Comparison of ENCODE assay signal across 13 mouse cellular contexts in the genomic region with DNA sequence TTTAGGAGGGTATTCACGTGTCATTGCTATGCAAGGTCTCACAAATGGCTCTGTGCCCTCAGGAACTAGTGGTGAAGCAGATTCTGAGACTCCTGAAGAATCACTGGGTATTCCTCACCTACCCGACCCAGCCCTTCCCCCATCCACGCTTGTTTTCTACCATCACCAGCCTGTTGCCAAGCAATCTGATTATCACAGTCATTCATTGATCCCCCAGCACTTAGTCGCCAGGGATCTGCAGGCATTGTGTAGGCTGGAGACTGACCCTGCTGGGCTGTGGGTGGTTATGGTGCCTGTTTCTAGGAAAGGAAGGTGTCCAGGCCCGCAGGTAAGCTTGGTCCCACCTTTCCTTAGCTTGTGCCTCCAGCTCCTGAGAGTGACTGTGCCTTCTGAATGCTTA.
A peak's percentile ranks its signal among the peaks of the same experiment; 100 is the strongest.
DNase-seq lines count a peak whose midpoint lies in the region; ATAC-seq and TF ChIP-seq lines count a peak whose summit lies in the region.
"Had no signal": no experiment of that assay in that cellular context is flagged by ENCODE, and none has a peak within 500 bp of the region (broad histone marks: within the 10 kb centered on the region; RNA-seq: fewer than 3 reads in every experiment).

No protein-coding gene starts in this region.

- H3K4me3 ChIP-seq in midbrain, embryonic 10.5 days: no peak overlapping the region
- no peak overlapping the region for H3K4me3 ChIP-seq in midbrain, postnatal 0 days (ENCODE audit: low read depth, low read length)
- H3K4me3 ChIP-seq in midbrain, embryonic 12.5 days: no peak overlapping the region

- WGBS in midbrain, embryonic 10.5 days: 31% methylated on average over 5 of the region's 5 CpGs
- WGBS in midbrain, postnatal 0 days: 25% methylated on average over 5 of the region's 5 CpGs
- WGBS in midbrain, embryonic 12.5 days: 18% methylated on average over 5 of the region's 5 CpGs

- peaks cover 5% of the 10 kb centered on the region; the same call in 1 of the 2 replicates for H3K27me3 ChIP-seq in midbrain, embryonic 10.5 days (ENCODE audit: low read depth, poor library complexity, severe bottlenecking)
- H3K27me3 ChIP-seq in midbrain, postnatal 0 days (ENCODE audit: insufficient read depth, low read length): no peaks in the 10 kb centered on the region
- peaks cover 6% of the 10 kb centered on the region; the same call in 1 of the 2 replicates for H3K27me3 ChIP-seq in midbrain, embryonic 12.5 days

- no peak for TF ChIP-seq CTCF in midbrain, postnatal 0 days (IDR thresholded peaks at IDR 0.05)

- intact Hi-C loops in heart, postnatal 14 days (cut with DNase I): no loop called here
- intact Hi-C loops in left cerebral cortex, postnatal 25 days (cut with DNase I): loop anchor here (5.0 kb wide), 1 partner anchor 122 kb away; a partner anchor contains a TSS

- H3K27ac ChIP-seq in midbrain, embryonic 10.5 days (replicated peaks): peak overlapping the region; percentile 73
- no peak overlapping the region for H3K27ac ChIP-seq in midbrain, postnatal 0 days (ENCODE audit: low read depth, low read length)
- no peak overlapping the region for H3K27ac ChIP-seq in midbrain, embryonic 12.5 days (replicated peaks)

- H3K36me3 ChIP-seq in midbrain, embryonic 10.5 days: no peaks in the 10 kb centered on the region
- no peaks in the 10 kb centered on the region for H3K36me3 ChIP-seq in midbrain, postnatal 0 days (ENCODE audit: insufficient read depth, low read length)
- no peaks in the 10 kb centered on the region for H3K36me3 ChIP-seq in midbrain, embryonic 12.5 days

- no peak overlapping the region for H3K4me2 ChIP-seq in midbrain, postnatal 0 days (ENCODE audit: low read depth, low read length, poor library complexity, severe bottlenecking)
- H3K4me2 ChIP-seq in midbrain, embryonic 12.5 days (replicated peaks): no peak overlapping the region

- DNase-seq in heart, adult 11 months: peak; percentile 85
- no peak for DNase-seq in heart, postnatal 14 days
- DNase-seq in midbrain, embryonic 10.5 days (ENCODE audit: low spot score): peak; percentile 58
- DNase-seq in midbrain, postnatal 0 days (ENCODE audit: low spot score): no peak
- no peak for DNase-seq in cerebellum, adult 18-20 months
- no peak for DNase-seq in ovary, postnatal 10 days (ENCODE audit: low spot score)
- no peak for DNase-seq in left cerebral cortex, postnatal 25 days (ENCODE audit: low spot score in 2 of 2)
- DNase-seq: cerebellum, adult 9-10 months; heart, postnatal 36 days; kidney, adult 8-10 months; lung, postnatal 14 days; thymus, postnatal 36 days had no signal

- no peak for ATAC-seq in midbrain, postnatal 0 days (ENCODE audit: low FRiP score)
- ATAC-seq in midbrain, embryonic 12.5 days (ENCODE audit: low FRiP score, low read depth): no peak; the same call in 1 of the 2 replicates

- no peaks in the 10 kb centered on the region for H3K9me3 ChIP-seq in midbrain, embryonic 10.5 days (replicated peaks)
- no peaks in the 10 kb centered on the region for H3K9me3 ChIP-seq in midbrain, postnatal 0 days (ENCODE audit: low read length)
- no peaks in the 10 kb centered on the region for H3K9me3 ChIP-seq in midbrain, embryonic 12.5 days

- H3K9ac ChIP-seq in midbrain, postnatal 0 days (replicated peaks; ENCODE audit: low read length, poor library complexity, severe bottlenecking): no peak overlapping the region
- 0 out of 2 replicates have a peak overlapping the region, but pooled peaks have one; percentile 20 for H3K9ac ChIP-seq in midbrain, embryonic 12.5 days (replicated peaks)

- H3K4me1 ChIP-seq in midbrain, embryonic 10.5 days: peaks cover 36% of the 10 kb centered on the region
- H3K4me1 ChIP-seq in midbrain, postnatal 0 days (ENCODE audit: insufficient read depth, low read length): no peaks in the 10 kb centered on the region
- H3K4me1 ChIP-seq in midbrain, embryonic 12.5 days: peaks cover 21% of the 10 kb centered on the region

Comparison
In these comparisons a context has a peak if more than half of its experiments do, and no peak if none do; other contexts are left out.
1. DNase-seq: peak in heart, adult 11 months (single experiment) and midbrain, embryonic 10.5 days (single experiment); none in heart, postnatal 14 days (0 of 2), midbrain, postnatal 0 days (single experiment), cerebellum, adult 18-20 months (0 of 2), ovary, postnatal 10 days (single experiment) and left cerebral cortex, postnatal 25 days (0 of 2).